Mouse (Mus musculus): ENCODE measurements around the gene Ctsz. TPM values are rescaled to one million over a fixed set of nuclear protein-coding genes. Genes with fewer than 3 reads are reported as not detected.

Ctsz gene
- polyA plus RNA-seq (2012; ENCODE audit: insufficient read depth, low replicate concordance) = 145 and 269 TPM in 2 replicates

- peaks cover 39% of the 10 kb centered on the region for H3K36me3 ChIP-seq (replicated peaks; ENCODE audit: low read length)
- no peaks in the 10 kb centered on the region for H3K27me3 ChIP-seq (replicated peaks)
- peaks cover 89% of the 10 kb centered on the region for H3K4me1 ChIP-seq
- peak within 1 kb of the TSS; percentile 99 for H3K4me3 ChIP-seq (replicated peaks)
- TF ChIP-seq GATA1 (IDR thresholded peaks at IDR 0.05; ENCODE audit: borderline replicate concordance, low read length) (no peak), FLI1 (IDR thresholded peaks at IDR 0.05; ENCODE audit: low read length) (no peak)
- no peaks in the 10 kb centered on the region for H3K9me3 ChIP-seq
Observed at GRCm38 (mm10) chr2:174438737-174439449, at the start of gene Ctsz. Gene Ctsz (minus strand): TSS chr2:174439039.

GRCm38 (mm10) chr2:174487005-174487404 lies 48.2 kb upstream of the Ctsz start:
- Histone ChIP-seq H3K9me3 (peaks cover 2% of the 10 kb centered on the region; the same call in 1 of the 2 replicates), H3K4me3 (replicated peaks) (no peak overlapping the region), H3K27me3 (replicated peaks) (peaks cover 9% of the 10 kb centered on the region), H3K36me3 (replicated peaks; ENCODE audit: low read length) (no peaks in the 10 kb centered on the region), H3K4me1 (no peaks in the 10 kb centered on the region)
- TF ChIP-seq GATA1 (IDR thresholded peaks at IDR 0.05; ENCODE audit: borderline replicate concordance, low read length) (no peak), FLI1 (IDR thresholded peaks at IDR 0.05; ENCODE audit: low read length) (no peak)

GRCm38 (mm10) chr2:174478746-174479145 lies 39.9 kb upstream of the Ctsz start:
- H3K36me3 ChIP-seq (replicated peaks; ENCODE audit: low read length) = no peaks in the 10 kb centered on the region
- H3K4me3 ChIP-seq (replicated peaks) = no peak overlapping the region
- peaks cover 4% of the 10 kb centered on the region for H3K9me3 ChIP-seq
- H3K4me1 ChIP-seq = peaks cover 9% of the 10 kb centered on the region
- H3K27me3 ChIP-seq (replicated peaks) = peaks cover 16% of the 10 kb centered on the region
- TF ChIP-seq GATA1 (IDR thresholded peaks at IDR 0.05; ENCODE audit: borderline replicate concordance, low read length) (no peak), FLI1 (IDR thresholded peaks at IDR 0.05; ENCODE audit: low read length) (no peak)

GRCm38 (mm10) chr2:174477543-174478319 lies 38.9 kb upstream of the Ctsz start:
- Histone ChIP-seq H3K27me3 (replicated peaks) (peaks cover 12% of the 10 kb centered on the region), H3K36me3 (replicated peaks; ENCODE audit: low read length) (no peaks in the 10 kb centered on the region), H3K9me3 (peaks cover 4% of the 10 kb centered on the region), H3K4me1 (peaks cover 16% of the 10 kb centered on the region), H3K4me3 (replicated peaks) (no peak overlapping the region)
- TF ChIP-seq FLI1 (IDR thresholded peaks at IDR 0.05; ENCODE audit: low read length) (no peak), GATA1 (IDR thresholded peaks at IDR 0.05; ENCODE audit: borderline replicate concordance, low read length) (no peak)

- no peak for TF ChIP-seq GATA1 (IDR thresholded peaks at IDR 0.05; ENCODE audit: borderline replicate concordance, low read length)
- no peak for TF ChIP-seq FLI1 (IDR thresholded peaks at IDR 0.05; ENCODE audit: low read length)
- H3K36me3 ChIP-seq (replicated peaks; ENCODE audit: low read length) = peaks cover 31% of the 10 kb centered on the region
- H3K27me3 ChIP-seq (replicated peaks) = peaks cover 6% of the 10 kb centered on the region
- no peaks in the 10 kb centered on the region for H3K9me3 ChIP-seq
- peak overlapping the region; percentile 95 for H3K4me3 ChIP-seq (replicated peaks)
- H3K4me1 ChIP-seq = peaks cover 56% of the 10 kb centered on the region
Observed at GRCm38 (mm10) chr2:174473550-174473927, 34.7 kb upstream of the Ctsz start.

- peaks cover 62% of the 10 kb centered on the region for H3K4me1 ChIP-seq
- peaks cover 36% of the 10 kb centered on the region for H3K36me3 ChIP-seq (replicated peaks; ENCODE audit: low read length)
- peak within 1 kb of the TSS; percentile 95 for H3K4me3 ChIP-seq (replicated peaks)
- TF ChIP-seq FLI1 (IDR thresholded peaks at IDR 0.05; ENCODE audit: low read length) = 0 out of 2 replicates have a peak, but pooled peaks have one; percentile 17
- TF ChIP-seq GATA1 (IDR thresholded peaks at IDR 0.05; ENCODE audit: borderline replicate concordance, low read length) = no peak
- peaks cover 5% of the 10 kb centered on the region for H3K27me3 ChIP-seq (replicated peaks)
- H3K9me3 ChIP-seq = no peaks in the 10 kb centered on the region
Observed at GRCm38 (mm10) chr2:174472818-174473549, 34.1 kb upstream of the Ctsz start, which contains the start of gene Prelid3b. Gene Prelid3b (minus strand): TSS chr2:174473081.

- TF ChIP-seq FLI1 (IDR thresholded peaks at IDR 0.05; ENCODE audit: low read length) (no peak), GATA1 (IDR thresholded peaks at IDR 0.05; ENCODE audit: borderline replicate concordance, low read length) (no peak)
- Histone ChIP-seq H3K4me3 (replicated peaks) (peak overlapping the region; percentile 95), H3K4me1 (peaks cover 64% of the 10 kb centered on the region), H3K9me3 (no peaks in the 10 kb centered on the region), H3K27me3 (replicated peaks) (peaks cover 4% of the 10 kb centered on the region), H3K36me3 (replicated peaks; ENCODE audit: low read length) (peaks cover 41% of the 10 kb centered on the region)
Observed at GRCm38 (mm10) chr2:174472407-174472806, 33.6 kb upstream of the Ctsz start.

GRCm38 (mm10) chr2:174470786-174471405 lies 32.1 kb upstream of the Ctsz start:
- TF ChIP-seq FLI1 (IDR thresholded peaks at IDR 0.05; ENCODE audit: low read length) (no peak), GATA1 (IDR thresholded peaks at IDR 0.05; ENCODE audit: borderline replicate concordance, low read length) (no peak)
- Histone ChIP-seq H3K4me3 (replicated peaks) (peak overlapping the region; percentile 48), H3K4me1 (peaks cover 68% of the 10 kb centered on the region), H3K27me3 (replicated peaks) (no peaks in the 10 kb centered on the region), H3K9me3 (no peaks in the 10 kb centered on the region), H3K36me3 (replicated peaks; ENCODE audit: low read length) (peaks cover 56% of the 10 kb centered on the region)

- Histone ChIP-seq H3K4me3 (replicated peaks) (no peak overlapping the region), H3K27me3 (replicated peaks) (no peaks in the 10 kb centered on the region), H3K4me1 (peaks cover 72% of the 10 kb centered on the region), H3K9me3 (no peaks in the 10 kb centered on the region), H3K36me3 (replicated peaks; ENCODE audit: low read length) (peaks cover 62% of the 10 kb centered on the region)
- no peak for TF ChIP-seq GATA1 (IDR thresholded peaks at IDR 0.05; ENCODE audit: borderline replicate concordance, low read length)
- no peak for TF ChIP-seq FLI1 (IDR thresholded peaks at IDR 0.05; ENCODE audit: low read length)
Observed at GRCm38 (mm10) chr2:174470333-174470732, 31.5 kb upstream of the Ctsz start.

Measured in megakaryocyte, embryonic 14.5 days (primary cell).